Mouse (Mus musculus) macrophage (primary cell): ENCODE data around the gene Cxcr2. TPM values are rescaled to one million over a fixed set of nuclear protein-coding genes. Genes with fewer than 3 reads are reported as not detected.

Experiments
- H3K27ac ChIP-seq: fragments of 350-480 bp; formaldehyde crosslinking; 2 replicates; pipeline ENCODE4 v1.9.0; 2021
- H3K36me3 ChIP-seq: fragments of 350-480 bp; formaldehyde crosslinking; 2 replicates; pipeline ENCODE4 v1.9.0; 2021; ENCODE audit errors: inconsistent target
- H3K4me3 ChIP-seq: fragments of 350-480 bp; formaldehyde crosslinking; 2 replicates; pipeline ENCODE4 v1.9.0; 2021; ENCODE audit errors: inconsistent target
- H3K79me2 ChIP-seq: fragments of 350-480 bp; formaldehyde crosslinking; 2 replicates; pipeline ENCODE4 v1.9.0; 2021; ENCODE audit errors: inconsistent target
- WGBS: methylation state at CpG from one replicate; pipeline ENCODE4 v1.1.7; 2026; ENCODE audit warnings: inconsistent platforms; ENCODE audit not compliant: missing documents; 5-methylcytosine and 5-hydroxymethylcytosine counted together
- polyA plus RNA-seq: library from polyadenylated mRNA; stranded (reverse); fragments of 250-400 nt; gene quantifications from 3 replicates; pipeline ENCODE4 v1.2.4, GENCODE M21; 2018; ENCODE audit warnings: inconsistent platforms

Gene Cxcr2
- polyA plus RNA-seq, 1 experiment from 2014 or later = 0.76 TPM

- WGBS = 85% methylated on average over 12 of the region's 12 CpGs
- no peaks in the 10 kb centered on the region for H3K36me3 ChIP-seq
- no peak overlapping the region for H3K4me3 ChIP-seq
- no peak overlapping the region for H3K27ac ChIP-seq
- no peaks in the 10 kb centered on the region for H3K79me2 ChIP-seq
These were observed 44.1 kb downstream of the Cxcr2 start for GRCm38 (mm10) chr1:74197726-74198470.

GRCm38 (mm10) chr1:74199046-74199445, 45.3 kb downstream of the Cxcr2 start:
- WGBS = 87% methylated on average over 8 of the region's 8 CpGs
- H3K27ac ChIP-seq = no peak overlapping the region
- no peaks in the 10 kb centered on the region for H3K79me2 ChIP-seq
- no peaks in the 10 kb centered on the region for H3K36me3 ChIP-seq
- no peak overlapping the region for H3K4me3 ChIP-seq

GRCm38 (mm10) chr1:74201048-74201844, 47.5 kb downstream of the Cxcr2 start:
- Histone ChIP-seq H3K36me3 (no peaks in the 10 kb centered on the region), H3K27ac (peak overlapping the region; percentile 67), H3K4me3 (no peak overlapping the region), H3K79me2 (no peaks in the 10 kb centered on the region)
- 62% methylated on average over 7 of the region's 7 CpGs for WGBS

GRCm38 (mm10) chr1:74203457-74203856, 49.7 kb downstream of the Cxcr2 start:
- Histone ChIP-seq H3K27ac (no peak overlapping the region), H3K79me2 (no peaks in the 10 kb centered on the region), H3K36me3 (no peaks in the 10 kb centered on the region), H3K4me3 (no peak overlapping the region)
- 48% methylated on average over 5 of the region's 5 CpGs for WGBS

GRCm38 (mm10) chr1:74205881-74206280, 52.1 kb downstream of the Cxcr2 start:
- Histone ChIP-seq H3K4me3 (no peak overlapping the region), H3K27ac (no peak overlapping the region), H3K36me3 (no peaks in the 10 kb centered on the region), H3K79me2 (no peaks in the 10 kb centered on the region)
- 43% methylated on average over 7 of the region's 7 CpGs for WGBS

- Histone ChIP-seq H3K36me3 (no peaks in the 10 kb centered on the region), H3K4me3 (no peak overlapping the region), H3K79me2 (no peaks in the 10 kb centered on the region), H3K27ac (no peak overlapping the region)
- WGBS = 82% methylated on average over 8 of the region's 8 CpGs
These were observed 52.9 kb downstream of the Cxcr2 start for GRCm38 (mm10) chr1:74206642-74207041.

- H3K79me2 ChIP-seq = no peaks in the 10 kb centered on the region
- no peak overlapping the region for H3K27ac ChIP-seq
- 90% methylated on average over 8 of the region's 9 CpGs for WGBS
- H3K4me3 ChIP-seq = no peak overlapping the region
- no peaks in the 10 kb centered on the region for H3K36me3 ChIP-seq
These were observed 54.1 kb downstream of the Cxcr2 start for GRCm38 (mm10) chr1:74207906-74208305.

- no peak overlapping the region for H3K27ac ChIP-seq
- no peaks in the 10 kb centered on the region for H3K36me3 ChIP-seq
- H3K79me2 ChIP-seq = no peaks in the 10 kb centered on the region
- no peak overlapping the region for H3K4me3 ChIP-seq
- 94% methylated on average over 8 of the region's 8 CpGs for WGBS
These were observed 55.2 kb downstream of the Cxcr2 start for GRCm38 (mm10) chr1:74208941-74209340.

Other genes starting within 250 kb of the Cxcr2 start
- gene Tns1, start 29.5 kb upstream of the Cxcr2 start, polyA plus RNA-seq = 53.8 to 84.7 TPM (median 84.5 TPM) in 3 replicates
- gene Rufy4, start 28.4 kb upstream of the Cxcr2 start, polyA plus RNA-seq = not detected in 3 replicates
- gene Cxcr1, start 40.6 kb downstream of the Cxcr2 start, polyA plus RNA-seq = not detected in 3 replicates
- 677 to 1,406 TPM (median 1,257 TPM) in 3 replicates for gene Arpc2, start 82.1 kb downstream of the Cxcr2 start, polyA plus RNA-seq
- gene Gpbar1, start 124.6 kb downstream of the Cxcr2 start, polyA plus RNA-seq = not detected in 3 replicates
- 115 to 127 TPM (median 119 TPM) in 3 replicates for gene Aamp, start 130.7 kb downstream of the Cxcr2 start, polyA plus RNA-seq
- gene Pnkd, start 130.9 kb downstream of the Cxcr2 start, polyA plus RNA-seq = 20.6 to 40.9 TPM (median 36.6 TPM) in 3 replicates
- gene Tmbim1, start 151.6 kb downstream of the Cxcr2 start, polyA plus RNA-seq = 46.8 to 61.2 TPM (median 52.2 TPM) in 3 replicates
- 0.19 to 0.80 TPM (median 0.30 TPM) in 3 replicates for gene Catip, start 208.1 kb downstream of the Cxcr2 start, polyA plus RNA-seq
- gene Slc11a1, start 221.2 kb downstream of the Cxcr2 start, polyA plus RNA-seq = 377 to 467 TPM (median 435 TPM) in 3 replicates
- 82.2 to 152 TPM (median 116 TPM) in 3 replicates for gene Ctdsp1, start 237.5 kb downstream of the Cxcr2 start, polyA plus RNA-seq